Mouse (Mus musculus) embryonic facial prominence, embryonic 12.5 days (tissue): ENCODE measurements at regions not wholly inside any gene's neighbourhood (a gene's known extent, or its start where the extent isn't known, plus 50 kb on each side); places are given as distances from the start of the nearest gene placed in this dataset.

ENCODE experiments used
- ATAC-seq: fragments of 200-750 bp; cut with Nextera tagmentation; 2 replicates; pipeline ENCODE4 v1.8.0; 2017; ENCODE audit not compliant: insufficient number of reproducible peaks, insufficient read depth, low FRiP score, low TSS enrichment
- H3K27ac ChIP-seq: fragments of 300-500 bp; sonication (generic); 2 replicates; pipeline ENCODE4 v1.5.1; 2016; ENCODE audit warnings: mild to moderate bottlenecking
- H3K27me3 ChIP-seq: fragments of 300-500 bp; sonication (generic); 2 replicates; pipeline ENCODE4 v1.6.1; 2016; ENCODE audit warnings: mild to moderate bottlenecking, moderate library complexity
- H3K36me3 ChIP-seq: fragments of 300-500 bp; sonication (generic); 2 replicates; pipeline ENCODE4 v1.6.1; 2016; ENCODE audit warnings: mild to moderate bottlenecking
- H3K4me1 ChIP-seq: fragments of 300-500 bp; sonication (generic); 2 replicates; pipeline ENCODE4 v1.6.1; 2016
- H3K4me2 ChIP-seq: fragments of 300-500 bp; sonication (generic); replicated peaks from 2 replicates; pipeline ENCODE4 v1.6.1; 2016; ENCODE audit warnings: mild to moderate bottlenecking, moderate library complexity
- H3K4me3 ChIP-seq: fragments of 300-500 bp; sonication (generic); 2 replicates; pipeline ENCODE4 v1.5.1; 2016; ENCODE audit warnings: mild to moderate bottlenecking
- H3K9ac ChIP-seq: fragments of 300-500 bp; sonication (generic); 2 replicates; pipeline ENCODE4 v1.6.1; 2016; ENCODE audit warnings: mild to moderate bottlenecking, moderate library complexity
- H3K9me3 ChIP-seq: fragments of 300-500 bp; sonication (generic); 2 replicates; pipeline ENCODE4 v1.6.1; 2016; ENCODE audit warnings: mild to moderate bottlenecking, moderate library complexity
- WGBS: fragments of 180-500 bp; shearing (Covaris S2); methylation state at CpG from one replicate; pipeline ENCODE4 v1.1.7; 2016; 5-methylcytosine and 5-hydroxymethylcytosine counted together

DNA sequence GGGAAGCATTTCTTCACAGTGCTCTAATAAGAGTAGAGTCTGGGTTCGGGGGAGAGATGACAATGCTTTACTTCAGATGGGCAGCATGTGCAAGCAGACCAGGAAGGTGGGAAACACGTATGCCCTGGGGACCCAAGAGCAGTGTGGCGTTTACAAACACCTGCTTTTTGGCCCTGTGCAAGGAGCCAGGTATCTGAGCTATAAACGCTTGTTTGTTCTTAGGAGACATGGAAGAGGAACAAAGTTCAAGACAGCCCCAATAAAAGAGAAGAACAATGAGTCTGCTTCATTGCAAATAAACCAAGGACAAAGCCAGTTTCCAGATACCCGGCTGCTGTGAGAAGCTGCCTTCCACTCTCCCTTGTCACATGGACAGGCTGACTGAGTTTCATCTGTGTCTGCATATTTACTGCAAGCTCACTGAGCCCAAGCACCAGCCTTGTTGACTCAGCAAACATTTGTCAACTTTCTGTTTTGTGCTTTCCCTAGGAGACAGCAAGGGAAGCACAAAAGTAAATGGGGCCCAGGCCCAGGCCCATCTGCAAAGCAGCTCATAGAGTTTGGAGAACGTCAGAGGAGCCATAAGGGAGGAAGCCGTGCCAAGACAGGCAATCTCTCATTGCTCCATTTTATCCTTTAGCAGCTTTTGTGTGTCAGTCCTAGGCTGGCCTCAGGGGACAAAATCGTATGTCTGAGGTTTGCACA lies 136.1 kb upstream of the Cxcl12 start:
- H3K27me3 ChIP-seq, result no peaks in the 10 kb centered on the region
- no peak for ATAC-seq
- H3K27ac ChIP-seq, result no peak overlapping the region
- no peaks in the 10 kb centered on the region for H3K9me3 ChIP-seq
- no peaks in the 10 kb centered on the region for H3K4me1 ChIP-seq
- no peak overlapping the region for H3K4me2 ChIP-seq
- 66% methylated on average over 8 of the region's 8 CpGs for WGBS
- H3K36me3 ChIP-seq, result no peaks in the 10 kb centered on the region
- no peak overlapping the region for H3K4me3 ChIP-seq
- H3K9ac ChIP-seq, result no peak overlapping the region

GRCm38 (mm10) chr6:117043744-117044143 lies 124.6 kb upstream of the Cxcl12 start:
- no peak overlapping the region for H3K27ac ChIP-seq
- no peak for ATAC-seq
- H3K9ac ChIP-seq, result no peak overlapping the region
- no peak overlapping the region for H3K4me3 ChIP-seq
- no peaks in the 10 kb centered on the region for H3K27me3 ChIP-seq
- no peak overlapping the region for H3K4me2 ChIP-seq
- WGBS, result 77% methylated on average over 2 of the region's 2 CpGs
- no peaks in the 10 kb centered on the region for H3K9me3 ChIP-seq
- H3K4me1 ChIP-seq, result no peaks in the 10 kb centered on the region
- H3K36me3 ChIP-seq, result no peaks in the 10 kb centered on the region

- Histone ChIP-seq H3K27ac (no peak overlapping the region), H3K4me2 (no peak overlapping the region), H3K4me3 (no peak overlapping the region), H3K4me1 (no peaks in the 10 kb centered on the region), H3K27me3 (no peaks in the 10 kb centered on the region), H3K9ac (no peak overlapping the region), H3K36me3 (no peaks in the 10 kb centered on the region), H3K9me3 (no peaks in the 10 kb centered on the region)
- 63% methylated on average over 14 of the region's 14 CpGs for WGBS
- no peak for ATAC-seq
These were observed 118.8 kb upstream of the Cxcl12 start for GRCm38 (mm10) chr6:117049459-117050010.

DNA sequence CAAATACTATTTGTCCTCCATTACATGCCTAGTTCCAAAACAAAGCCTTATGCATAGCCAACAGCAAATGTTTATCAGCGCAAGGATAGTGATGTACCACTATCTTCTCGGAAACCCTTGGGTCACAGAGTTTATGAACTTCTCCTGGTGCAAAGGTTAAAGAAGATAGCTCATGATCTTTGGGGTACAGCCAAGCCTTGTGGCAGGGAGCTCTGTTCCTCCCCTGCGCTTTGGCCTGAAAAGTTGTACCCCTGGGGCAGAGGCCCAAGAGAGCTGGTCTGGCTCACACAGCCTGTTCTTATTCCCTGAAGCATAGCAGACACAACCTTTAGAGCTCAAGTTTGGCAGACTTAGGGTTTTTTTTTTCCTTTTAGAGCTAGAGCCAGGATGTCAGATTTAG lies 107.6 kb upstream of the Cxcl12 start:
- 80% methylated on average over 3 of the region's 3 CpGs for WGBS
- Histone ChIP-seq H3K27ac (no peak overlapping the region), H3K4me1 (no peaks in the 10 kb centered on the region), H3K9me3 (no peaks in the 10 kb centered on the region), H3K4me3 (no peak overlapping the region), H3K4me2 (no peak overlapping the region), H3K9ac (no peak overlapping the region), H3K36me3 (no peaks in the 10 kb centered on the region), H3K27me3 (no peaks in the 10 kb centered on the region)
- ATAC-seq, result no peak

- no peak overlapping the region for H3K9ac ChIP-seq
- peaks cover 17% of the 10 kb centered on the region for H3K4me1 ChIP-seq
- no peak overlapping the region for H3K4me2 ChIP-seq
- H3K9me3 ChIP-seq, result no peaks in the 10 kb centered on the region
- ATAC-seq, result peak; percentile 52; the same call in 1 of the 2 replicates
- 32% methylated on average over 9 of the region's 9 CpGs for WGBS
- peak overlapping the region; percentile 81 for H3K27ac ChIP-seq
- H3K36me3 ChIP-seq, result no peaks in the 10 kb centered on the region
- no peak overlapping the region for H3K4me3 ChIP-seq
- H3K27me3 ChIP-seq, result no peaks in the 10 kb centered on the region
These were observed 100.6 kb upstream of the Cxcl12 start for GRCm38 (mm10) chr6:117067541-117068305.

- 86% methylated on average over 6 of the region's 6 CpGs for WGBS
- Histone ChIP-seq H3K9me3 (no peaks in the 10 kb centered on the region), H3K36me3 (no peaks in the 10 kb centered on the region), H3K27me3 (no peaks in the 10 kb centered on the region), H3K9ac (no peak overlapping the region), H3K4me2 (no peak overlapping the region), H3K27ac (no peak overlapping the region), H3K4me3 (no peak overlapping the region), H3K4me1 (peaks cover 17% of the 10 kb centered on the region)
- no peak for ATAC-seq
These were observed 97.0 kb upstream of the Cxcl12 start for GRCm38 (mm10) chr6:117071311-117071710.

DNA sequence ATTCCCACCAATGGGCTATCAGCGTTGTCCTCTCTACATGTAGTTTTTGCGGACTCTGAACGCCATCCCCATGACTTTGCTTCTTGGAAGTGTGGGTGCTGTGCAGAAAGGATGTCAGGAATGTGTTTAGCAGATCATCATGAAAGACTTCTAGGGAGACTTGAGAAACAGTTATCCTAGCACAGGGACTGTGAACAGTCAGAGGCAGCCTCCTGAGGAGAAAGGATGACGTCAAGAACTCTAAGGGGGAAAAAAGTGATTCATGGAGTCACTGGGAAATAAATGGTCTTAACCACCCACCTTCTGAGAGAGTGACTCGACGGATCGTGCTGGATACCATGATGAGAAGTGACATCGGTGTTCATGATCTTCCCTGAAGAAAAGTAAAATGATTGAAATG lies 96.5 kb upstream of the Cxcl12 start:
- ATAC-seq, result no peak
- 82% methylated on average over 8 of the region's 8 CpGs for WGBS

DNA sequence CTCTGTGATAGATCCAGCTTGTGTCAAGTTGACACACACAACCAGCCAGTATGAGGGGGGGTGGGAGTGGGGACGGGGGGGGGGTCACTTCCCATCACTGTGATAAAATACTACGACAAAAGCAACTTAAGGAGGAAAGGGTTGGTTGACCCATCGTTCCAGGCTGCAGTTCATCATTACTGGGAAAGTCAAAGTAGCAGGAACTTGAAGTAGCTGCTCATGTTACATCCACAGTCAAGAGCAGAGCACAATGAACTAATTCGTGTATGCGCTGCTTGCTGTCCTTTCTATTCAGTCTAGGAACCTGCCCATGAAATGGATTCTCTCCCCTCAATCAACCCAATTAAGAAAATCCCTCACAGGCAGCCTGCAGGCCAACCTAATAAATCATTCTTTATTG lies 88.8 kb upstream of the Cxcl12 start:
- no peaks in the 10 kb centered on the region for H3K36me3 ChIP-seq
- H3K9me3 ChIP-seq, result no peaks in the 10 kb centered on the region
- H3K4me1 ChIP-seq, result peaks cover 3% of the 10 kb centered on the region; the same call in 1 of the 2 replicates
- H3K27me3 ChIP-seq, result no peaks in the 10 kb centered on the region
- 46% methylated on average over 5 of the region's 5 CpGs for WGBS
- H3K4me2 ChIP-seq, result no peak overlapping the region
- no peak overlapping the region for H3K9ac ChIP-seq
- no peak for ATAC-seq
- no peak overlapping the region for H3K4me3 ChIP-seq
- no peak overlapping the region for H3K27ac ChIP-seq

More for the DNA sequence above, 96.5 kb upstream of the Cxcl12 start:
- no peak overlapping the region for H3K27ac ChIP-seq
- H3K9me3 ChIP-seq, result no peaks in the 10 kb centered on the region
- no peaks in the 10 kb centered on the region for H3K36me3 ChIP-seq
- H3K4me1 ChIP-seq, result peaks cover 15% of the 10 kb centered on the region
- no peaks in the 10 kb centered on the region for H3K27me3 ChIP-seq
- no peak overlapping the region for H3K4me2 ChIP-seq
- no peak overlapping the region for H3K4me3 ChIP-seq
- no peak overlapping the region for H3K9ac ChIP-seq

DNA sequence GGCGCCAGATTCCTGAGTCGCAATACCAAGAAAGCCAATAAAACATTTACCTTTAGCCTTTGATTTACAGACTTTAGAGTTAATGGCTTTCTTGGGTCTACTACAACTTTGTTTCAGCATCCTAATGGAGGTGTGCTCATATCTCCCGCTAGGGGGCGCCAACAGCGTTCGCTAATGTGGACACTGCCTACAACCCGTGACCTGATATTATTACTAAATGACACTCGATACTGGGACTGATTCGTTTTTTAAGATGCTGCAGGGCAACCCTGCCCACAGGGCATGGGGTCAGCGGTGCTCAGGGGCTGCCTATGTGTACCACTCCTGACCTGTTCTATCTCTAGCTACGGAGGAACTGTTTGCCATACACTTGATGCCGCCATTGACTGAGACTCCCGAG lies 87.4 kb upstream of the Cxcl12 start:
- Histone ChIP-seq H3K9ac (no peak overlapping the region), H3K9me3 (no peaks in the 10 kb centered on the region), H3K27me3 (no peaks in the 10 kb centered on the region), H3K4me2 (no peak overlapping the region), H3K36me3 (no peaks in the 10 kb centered on the region), H3K4me1 (peaks cover 3% of the 10 kb centered on the region; the same call in 1 of the 2 replicates), H3K4me3 (no peak overlapping the region), H3K27ac (no peak overlapping the region)
- no peak for ATAC-seq
- 48% methylated on average over 13 of the region's 13 CpGs for WGBS

DNA sequence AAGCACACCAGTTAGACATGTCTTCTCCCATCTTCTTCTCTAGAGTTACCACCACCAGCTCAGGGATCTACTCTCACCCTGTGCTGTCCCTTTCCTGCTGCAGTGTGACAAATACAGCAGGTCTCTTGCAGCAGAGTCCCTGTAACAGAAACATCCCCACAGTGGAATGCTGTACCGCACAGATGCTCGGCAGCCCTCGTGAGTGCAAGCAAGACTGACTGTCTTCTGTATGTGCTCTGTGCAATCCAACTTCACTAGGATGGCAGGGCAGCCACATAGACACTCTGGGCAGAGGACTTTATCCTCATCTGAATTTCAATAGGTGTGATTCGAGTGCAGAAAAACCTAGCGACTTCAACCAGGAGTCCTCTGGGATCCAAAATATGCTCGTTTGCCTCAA lies 84.1 kb upstream of the Cxcl12 start:
- H3K4me1 ChIP-seq, result peaks cover 3% of the 10 kb centered on the region; the same call in 1 of the 2 replicates
- no peak for ATAC-seq
- 57% methylated on average over 6 of the region's 6 CpGs for WGBS
- H3K4me2 ChIP-seq, result no peak overlapping the region
- H3K9me3 ChIP-seq, result no peaks in the 10 kb centered on the region
- no peaks in the 10 kb centered on the region for H3K36me3 ChIP-seq
- no peak overlapping the region for H3K27ac ChIP-seq
- no peak overlapping the region for H3K9ac ChIP-seq
- H3K27me3 ChIP-seq, result no peaks in the 10 kb centered on the region
- H3K4me3 ChIP-seq, result no peak overlapping the region

DNA sequence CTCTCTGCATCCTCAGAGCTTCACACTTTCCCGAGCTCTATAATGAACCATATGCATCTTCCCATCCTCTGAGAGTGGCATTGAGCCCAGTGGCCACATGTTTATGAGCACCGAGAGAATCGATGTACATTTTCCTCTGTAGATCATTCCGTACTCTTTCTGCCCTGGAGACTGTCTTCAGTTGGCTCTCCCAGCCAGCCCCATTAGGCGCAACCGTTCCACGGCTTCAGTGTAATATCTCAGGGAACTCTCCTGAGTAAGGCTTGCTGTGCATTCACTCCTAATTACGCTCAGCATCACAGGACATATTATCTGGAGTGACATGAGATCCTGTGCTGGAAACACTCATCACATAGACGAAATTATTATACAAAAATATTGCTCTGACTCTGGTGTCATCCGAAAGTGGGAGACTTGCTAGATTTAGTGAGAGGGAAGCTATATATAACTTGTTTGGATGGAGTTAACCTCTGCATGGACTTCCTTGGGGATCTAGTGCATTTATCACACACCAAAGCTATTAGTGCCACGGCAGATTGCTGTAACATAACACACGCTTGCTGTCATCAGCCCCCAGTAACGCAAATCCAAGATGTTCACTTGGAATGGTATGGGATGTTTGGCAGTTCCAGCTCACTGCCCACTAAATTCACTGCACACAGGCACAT lies 83.4 kb upstream of the Cxcl12 start:
- Histone ChIP-seq H3K4me3 (no peak overlapping the region), H3K4me2 (no peak overlapping the region), H3K27me3 (no peaks in the 10 kb centered on the region), H3K4me1 (no peaks in the 10 kb centered on the region; the same call in 1 of the 2 replicates), H3K36me3 (no peaks in the 10 kb centered on the region), H3K27ac (no peak overlapping the region), H3K9me3 (no peaks in the 10 kb centered on the region), H3K9ac (no peak overlapping the region)
- no peak for ATAC-seq
- WGBS, result 66% methylated on average over 13 of the region's 13 CpGs
